Mouse (Mus musculus): ENCODE results near the gene A730061H03Rik. TPM values are rescaled to one million over a fixed set of nuclear protein-coding genes. Genes with fewer than 3 reads are reported as not detected.

A730061H03Rik gene
- 4.4 TPM for polyA plus RNA-seq (2017; shearing (Covaris generic))

DNA sequence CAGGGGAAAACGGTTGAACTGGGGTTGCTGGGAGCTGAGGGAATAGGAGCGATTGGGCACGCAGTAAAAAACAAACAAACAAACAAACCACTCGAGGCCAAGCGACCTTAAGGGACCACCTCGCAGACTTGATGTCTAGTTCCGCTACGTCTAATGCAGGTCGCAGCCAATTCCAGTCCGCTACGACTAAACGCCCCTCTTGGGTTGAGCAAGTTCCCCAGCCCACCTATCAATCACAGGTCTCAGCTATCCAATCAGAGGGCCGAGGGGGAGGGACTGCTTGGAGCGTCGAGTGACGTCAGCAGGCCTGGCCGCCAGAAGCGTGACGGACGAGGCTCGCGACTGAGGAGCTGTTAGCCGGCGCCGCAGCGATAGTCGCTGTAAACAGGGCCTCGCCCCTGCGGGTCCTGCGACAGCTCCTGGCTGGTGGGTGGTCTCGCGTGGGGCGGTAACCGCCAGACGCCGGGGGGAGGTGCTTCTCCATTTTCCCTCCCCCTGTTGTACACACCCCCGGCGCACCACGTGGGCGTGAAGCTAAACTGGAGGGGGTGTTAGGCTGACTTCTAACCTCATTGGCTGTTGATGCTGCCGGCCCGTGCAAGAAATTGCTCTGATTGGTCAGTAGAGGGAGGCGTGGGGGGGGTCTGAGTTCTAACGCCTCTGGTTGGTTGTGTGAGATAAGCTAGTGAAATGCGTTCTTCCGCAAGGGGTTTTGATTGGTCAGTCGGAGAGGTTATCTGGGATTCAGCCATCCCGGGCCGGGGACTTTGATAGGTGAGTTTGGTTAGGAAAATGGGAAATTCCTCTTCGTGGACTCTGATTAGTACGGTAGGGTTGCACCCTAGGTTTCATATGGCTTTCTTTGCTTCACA, at the start of gene A730061H03Rik:
TSS of gene A730061H03Rik (minus strand) at position 205 of the 872 bp plus-strand sequence.

DNA sequence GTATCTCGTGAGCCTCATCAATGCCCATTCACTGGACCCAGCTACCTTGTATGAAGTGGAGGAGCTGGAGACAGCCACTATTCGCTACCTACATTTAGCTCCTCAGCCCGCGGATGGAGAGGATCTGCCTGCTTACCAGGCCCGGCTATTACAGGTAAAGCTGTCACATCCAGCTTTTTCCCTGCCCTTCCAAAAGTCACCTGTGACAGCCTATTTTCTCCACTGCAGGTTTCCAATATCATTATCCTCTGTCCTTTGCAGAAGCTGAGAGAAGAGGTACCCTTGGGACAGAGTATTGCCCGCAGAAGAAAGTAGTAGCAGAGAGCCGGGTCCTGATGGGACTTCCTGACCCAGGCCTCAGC, 43.0 kb upstream of the A730061H03Rik start, which contains the start of gene Irf9:
TSS of gene Irf9 (plus strand) at position 301 of the 362 bp plus-strand sequence.

DNA sequence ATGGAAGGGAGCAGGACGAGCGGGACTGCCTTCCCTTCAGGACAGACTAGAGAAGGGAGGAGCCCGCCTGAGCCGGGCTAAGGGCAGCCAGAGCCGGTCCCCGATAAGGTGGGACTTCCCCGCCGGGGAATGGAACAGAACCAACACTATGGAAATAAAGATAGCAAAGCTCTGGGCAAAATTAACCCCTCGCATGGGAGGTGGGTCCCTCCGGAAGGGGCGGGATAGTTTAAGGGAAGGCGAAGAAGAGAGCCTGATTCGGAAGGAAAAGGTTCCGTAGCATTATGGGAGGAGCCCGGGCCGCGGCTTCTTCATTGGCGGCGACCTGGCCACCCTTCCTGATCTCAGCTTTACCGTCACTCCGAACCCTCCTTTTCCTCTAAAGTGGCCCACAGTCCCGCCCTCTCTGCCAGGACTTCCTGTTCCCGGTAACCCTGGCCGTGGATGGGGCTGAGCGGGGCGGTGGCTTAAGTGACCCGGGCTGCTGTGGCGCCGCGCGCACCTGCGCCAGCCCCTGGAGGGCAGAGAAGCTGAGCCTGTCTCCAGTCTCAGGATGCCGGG, 31.2 kb upstream of the A730061H03Rik start, which contains the start of gene Rnf31:
TSS of gene Rnf31 (plus strand) at position 378 of the 561 bp plus-strand sequence.

DNA sequence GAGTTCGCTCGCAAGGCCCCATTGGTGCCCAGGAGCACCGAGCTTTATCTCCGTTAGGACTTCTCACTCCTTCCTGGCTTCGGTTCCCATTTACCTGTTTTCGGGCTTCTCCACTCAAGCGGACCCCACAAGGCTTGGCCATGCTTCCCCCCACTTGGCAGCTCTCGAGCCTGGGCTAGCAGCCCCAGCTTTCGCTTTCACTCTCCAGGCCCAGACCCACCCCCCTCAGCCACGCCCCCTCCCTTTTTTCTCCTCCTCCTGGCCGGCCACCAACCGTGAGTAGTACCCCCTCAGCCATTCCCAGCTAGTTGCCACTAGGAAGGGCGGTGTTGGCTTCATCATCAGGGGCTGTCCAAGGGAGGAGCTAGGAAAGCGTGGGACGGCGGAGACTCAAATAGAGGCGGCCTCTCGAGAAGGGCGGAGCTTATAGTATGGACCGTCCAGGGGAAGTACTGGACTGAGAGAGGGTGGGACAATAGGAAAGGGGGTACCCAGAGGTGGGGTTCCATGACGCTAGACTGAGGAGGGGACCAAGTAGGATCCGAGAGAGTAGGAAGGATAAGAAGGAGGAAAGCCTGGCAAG, 30.6 kb upstream of the A730061H03Rik start, which contains the start of gene Psme2:
TSS of gene Psme2 (minus strand) at position 366 of the 583 bp plus-strand sequence.

DNA sequence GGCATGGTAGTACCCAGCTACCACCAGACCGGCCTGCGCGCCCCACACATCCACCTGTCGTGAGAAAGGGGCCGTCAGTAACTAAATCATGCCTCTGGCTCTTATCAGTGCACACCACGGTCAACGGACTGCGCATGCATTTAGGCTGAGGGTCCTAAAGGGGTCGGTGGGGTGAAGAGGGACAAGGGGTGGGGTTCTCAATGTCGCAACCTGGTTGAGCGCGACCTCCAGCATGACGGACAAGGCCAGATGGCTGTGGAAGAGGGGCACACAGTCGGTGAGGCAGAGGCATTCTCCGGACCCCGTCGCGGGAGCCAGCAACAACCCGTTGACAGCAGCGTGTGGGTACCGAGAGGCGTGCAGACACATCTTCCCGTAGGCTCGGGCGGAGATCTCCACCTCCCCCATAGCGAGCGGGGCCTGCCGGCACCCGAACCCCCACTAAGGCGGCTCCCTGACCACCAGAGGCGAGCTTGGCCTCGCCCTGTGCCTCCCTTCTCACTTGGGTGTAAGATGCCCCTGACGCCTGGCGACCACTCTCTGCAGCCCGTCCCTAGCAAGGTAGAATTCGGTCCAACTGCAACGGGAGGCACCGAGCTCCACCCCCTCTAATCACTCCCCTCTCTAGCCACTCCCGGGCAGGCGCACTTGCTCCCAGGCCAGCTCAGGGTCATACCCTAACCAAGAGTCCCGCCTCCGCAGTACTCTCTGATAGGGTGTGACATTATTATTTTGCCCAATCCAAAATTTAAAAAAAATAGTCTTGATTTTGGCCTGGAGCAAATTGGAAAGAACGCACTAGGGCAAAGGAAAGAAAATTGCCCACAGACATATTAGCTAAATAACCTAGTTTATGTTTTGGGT, 24.7 kb upstream of the A730061H03Rik start, which contains the start of gene Emc9:
TSS of gene Emc9 (minus strand) at position 601 of the 864 bp plus-strand sequence.

DNA sequence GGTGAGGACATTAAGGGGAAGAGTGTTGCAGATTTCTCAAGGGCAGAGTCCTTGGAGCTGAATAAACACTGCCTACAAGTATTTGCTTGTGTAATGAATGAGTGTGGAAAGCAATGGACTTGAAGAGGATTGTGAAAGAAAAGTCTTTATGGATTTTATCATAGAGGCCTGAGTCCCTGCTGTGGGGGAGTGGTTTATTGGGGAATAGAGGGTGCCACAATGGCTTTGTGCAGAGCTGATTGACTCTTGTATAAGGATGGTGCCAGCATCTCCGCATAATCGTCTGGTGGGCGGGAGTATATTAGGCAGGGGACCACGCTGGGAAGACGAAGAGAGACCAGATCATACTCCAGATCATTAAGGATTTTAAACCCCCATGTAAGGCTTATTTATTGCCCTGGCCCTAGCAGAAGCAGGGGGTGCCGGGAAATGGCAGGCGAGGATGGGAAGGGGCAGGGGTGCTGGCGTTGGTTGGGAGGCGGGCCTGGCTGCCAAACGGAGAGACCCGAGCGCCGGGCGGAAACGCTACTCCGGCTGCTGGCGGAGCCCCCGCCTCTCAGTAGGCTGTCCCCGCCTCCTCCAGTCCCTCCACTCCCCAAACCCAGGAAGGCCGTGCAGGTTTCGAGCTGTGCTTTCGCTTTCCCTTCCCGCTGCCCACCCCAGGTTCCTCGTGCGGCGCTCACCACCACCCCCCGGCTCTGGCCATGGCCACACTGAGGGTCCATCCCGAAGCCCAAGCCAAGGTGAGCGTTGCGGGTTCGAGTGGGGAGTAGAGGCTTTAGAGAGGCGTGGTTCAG, 17.9 kb upstream of the A730061H03Rik start, which contains the start of gene Psme1:
TSS of gene Psme1 (plus strand) at position 253 of the 797 bp plus-strand sequence.

DNA sequence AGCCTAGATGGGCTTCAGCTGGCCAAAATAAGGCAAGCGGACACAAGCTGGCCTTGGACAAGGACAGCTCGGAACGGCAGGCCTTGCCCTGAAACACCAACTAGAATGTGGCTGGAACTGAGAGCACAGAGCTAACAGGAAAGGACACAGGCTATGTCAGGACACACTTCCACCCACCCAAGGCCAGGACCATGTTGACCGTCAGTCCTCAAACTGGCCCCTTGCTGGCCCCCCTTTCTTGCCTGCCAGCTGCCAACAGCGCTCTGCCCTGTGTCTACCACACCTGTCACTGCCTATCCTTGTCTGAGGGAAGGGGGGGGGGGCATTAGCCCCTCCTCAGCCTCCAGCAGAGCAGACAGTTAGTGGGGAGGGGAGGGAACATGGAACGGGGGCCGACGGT, 15.1 kb upstream of the A730061H03Rik start, which contains the start of gene Fitm1:
TSS of gene Fitm1 (plus strand) at position 316 of the 400 bp plus-strand sequence.

DNA sequence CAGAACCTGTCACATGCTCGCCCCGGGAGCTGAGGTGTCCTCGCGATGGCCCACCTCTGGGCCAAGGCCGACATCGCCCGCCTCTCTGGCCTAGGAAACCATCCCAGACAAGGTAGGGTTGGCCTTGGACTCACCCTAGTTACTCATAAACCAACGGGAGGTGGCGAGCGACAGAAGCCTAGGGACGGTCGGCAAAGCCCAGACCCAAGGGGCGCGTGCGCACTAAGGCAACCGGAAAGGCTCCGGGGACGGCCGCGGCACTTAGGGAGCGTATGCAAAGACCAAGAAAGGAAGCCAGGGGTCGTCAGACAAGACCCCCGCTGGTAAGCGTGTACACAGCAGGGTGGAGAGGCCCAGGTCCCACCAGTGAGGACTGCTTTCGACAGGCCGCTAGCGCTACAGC, 406 bp downstream of the A730061H03Rik start, which contains the start of gene Dcaf11:
TSS of gene Dcaf11 (plus strand) at position 208 of the 403 bp plus-strand sequence.

DNA sequence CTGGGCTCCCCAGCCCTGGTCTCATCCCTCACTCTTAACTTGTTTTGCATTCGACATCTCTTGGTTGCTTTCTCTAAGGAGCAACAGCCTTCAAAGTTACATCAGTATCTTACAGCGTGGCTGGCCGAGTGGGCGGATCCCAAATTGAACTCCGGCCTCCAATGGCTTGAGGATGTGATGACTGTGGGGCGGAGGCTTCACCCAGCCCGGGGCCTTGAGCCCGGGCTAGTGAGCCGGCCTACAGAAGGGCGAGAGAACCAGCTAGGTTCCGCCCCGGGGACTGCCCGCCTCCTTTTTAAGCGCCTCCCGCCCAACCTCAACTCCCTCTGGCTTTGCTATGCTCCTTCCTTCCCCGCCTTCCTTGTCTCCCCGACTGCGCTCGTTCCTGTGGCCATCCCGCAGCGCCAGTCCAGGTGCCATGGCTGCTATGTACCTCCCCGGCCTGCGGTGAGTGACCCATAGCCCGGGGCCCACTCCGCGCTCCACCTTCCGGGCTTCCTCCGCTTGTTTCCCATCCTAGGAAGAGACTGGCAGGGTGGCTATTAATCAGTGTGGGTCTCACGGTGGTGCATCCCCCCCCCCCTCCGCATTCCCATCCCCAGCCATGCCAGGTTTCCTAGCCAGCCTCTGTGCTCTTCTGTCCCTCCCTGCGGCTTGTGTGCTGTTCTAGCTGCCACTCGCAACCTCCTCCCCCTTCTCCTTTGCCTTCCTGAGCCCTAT, 20.0 kb downstream of the A730061H03Rik start, which contains the start of gene Pck2:
TSS of gene Pck2 (plus strand) at position 200 of the 720 bp plus-strand sequence.

DNA sequence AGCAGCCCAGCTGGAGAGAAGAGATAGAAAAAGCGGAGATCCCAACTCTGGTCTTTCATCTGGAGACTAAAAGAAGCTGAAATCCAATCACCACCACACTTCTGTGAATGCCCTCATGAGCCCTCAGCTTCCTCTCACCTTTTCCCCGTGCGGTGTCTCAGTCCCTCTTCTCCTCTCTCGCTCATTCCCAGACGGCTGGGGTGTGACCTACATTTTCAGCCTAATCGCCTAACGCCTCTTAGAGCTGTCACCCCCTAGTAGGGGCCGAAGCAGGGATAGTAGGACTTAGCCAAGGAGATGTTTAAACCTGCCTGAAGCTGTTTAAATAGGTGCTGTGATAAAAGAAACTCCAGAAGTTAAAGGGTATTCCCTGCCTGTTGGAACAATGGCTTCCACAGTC, 35.4 kb downstream of the A730061H03Rik start, which contains the start of gene Nrl:
TSS of gene Nrl (minus strand) at position 197 of the 400 bp plus-strand sequence.

DNA sequence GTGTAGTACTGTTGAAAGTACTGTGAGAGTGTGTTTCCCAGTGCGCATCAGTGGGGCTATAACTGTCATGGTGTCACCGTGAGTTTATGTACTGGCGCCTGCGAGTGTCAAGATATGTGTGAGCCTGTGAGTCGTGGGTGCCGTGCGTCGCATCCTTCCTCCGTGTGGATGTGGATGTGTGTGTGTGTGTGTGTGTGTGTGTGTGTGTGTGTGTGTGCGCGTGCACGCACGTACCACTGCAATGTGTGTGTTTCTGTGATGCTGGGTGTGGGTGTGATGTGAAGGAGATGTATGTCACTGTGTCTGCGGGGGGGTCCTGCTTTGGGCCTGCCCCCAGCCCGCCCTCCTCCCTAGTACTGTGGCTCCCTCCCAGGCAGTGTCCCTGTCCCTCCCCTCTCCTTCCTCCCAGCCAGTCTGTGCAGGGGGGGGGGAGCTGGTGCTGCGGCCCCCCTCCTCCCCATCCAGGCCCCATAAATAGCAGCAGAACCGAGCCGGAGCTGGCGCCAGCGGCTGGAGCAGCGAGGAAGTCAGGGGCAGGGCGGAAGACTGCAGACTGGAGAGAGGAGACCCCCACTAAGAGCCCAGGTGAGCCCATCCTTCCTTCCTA, 50.0 kb downstream of the A730061H03Rik start, which contains the start of gene Cpne6:
TSS of gene Cpne6 (plus strand) at position 321 of the 607 bp plus-strand sequence.

Other genes with a start within 250 kb of the A730061H03Rik start
- 37.4 TPM for gene Dhrs4, start 81.6 kb downstream of the A730061H03Rik start, polyA plus RNA-seq (2017; shearing (Covaris generic))
- gene Carmil3, start 69.8 kb downstream of the A730061H03Rik start, polyA plus RNA-seq (2017; shearing (Covaris generic)): 0.60 TPM
- gene Cpne6, start 50.0 kb downstream of the A730061H03Rik start, polyA plus RNA-seq (2017; shearing (Covaris generic)): 0.05 TPM
- gene Nrl, start 35.4 kb downstream of the A730061H03Rik start, polyA plus RNA-seq (2017; shearing (Covaris generic)): 0.08 TPM
- 30.9 TPM for gene Pck2, start 20.1 kb downstream of the A730061H03Rik start, polyA plus RNA-seq (2017; shearing (Covaris generic))
- gene Dcaf11, start 400 bp downstream of the A730061H03Rik start, polyA plus RNA-seq (2017; shearing (Covaris generic)): 139 TPM
- gene Fitm1, start 15.2 kb upstream of the A730061H03Rik start, polyA plus RNA-seq (2017; shearing (Covaris generic)): not detected
- gene Psme1, start 17.7 kb upstream of the A730061H03Rik start, polyA plus RNA-seq (2017; shearing (Covaris generic)): 1,061 TPM
- 41.4 TPM for gene Emc9, start 24.9 kb upstream of the A730061H03Rik start, polyA plus RNA-seq (2017; shearing (Covaris generic))
- 694 TPM for gene Psme2, start 30.7 kb upstream of the A730061H03Rik start, polyA plus RNA-seq (2017; shearing (Covaris generic))
- 64.2 TPM for gene Rnf31, start 31.3 kb upstream of the A730061H03Rik start, polyA plus RNA-seq (2017; shearing (Covaris generic))
- 196 TPM for gene Irf9, start 43.2 kb upstream of the A730061H03Rik start, polyA plus RNA-seq (2017; shearing (Covaris generic))
- gene Rec8, start 57.6 kb upstream of the A730061H03Rik start, polyA plus RNA-seq (2017; shearing (Covaris generic)): 9.6 TPM
- 70.3 TPM for gene Ipo4, start 75.6 kb upstream of the A730061H03Rik start, polyA plus RNA-seq (2017; shearing (Covaris generic))
- gene Gm49378, start 77.5 kb upstream of the A730061H03Rik start, polyA plus RNA-seq (2017; shearing (Covaris generic)): 1.3 TPM
- gene Tm9sf1, start 83.4 kb upstream of the A730061H03Rik start, polyA plus RNA-seq (2017; shearing (Covaris generic)): 83.6 TPM
- gene Tssk4, start 89.8 kb upstream of the A730061H03Rik start, polyA plus RNA-seq (2017; shearing (Covaris generic)): 2.1 TPM
- gene Mdp1, start 100.1 kb upstream of the A730061H03Rik start, polyA plus RNA-seq (2017; shearing (Covaris generic)): 111 TPM
- 50.7 TPM for gene Gmpr2, start 111.5 kb upstream of the A730061H03Rik start, polyA plus RNA-seq (2017; shearing (Covaris generic))
- gene Nedd8, start 111.7 kb upstream of the A730061H03Rik start, polyA plus RNA-seq (2017; shearing (Covaris generic)): 388 TPM
- 69.1 TPM for gene Tinf2, start 121.4 kb upstream of the A730061H03Rik start, polyA plus RNA-seq (2017; shearing (Covaris generic))
- 0.47 TPM for gene Tgm1, start 153.5 kb upstream of the A730061H03Rik start, polyA plus RNA-seq (2017; shearing (Covaris generic))
- gene Rabggta, start 161.9 kb upstream of the A730061H03Rik start, polyA plus RNA-seq (2017; shearing (Covaris generic)): 75.9 TPM
- gene Dhrs1, start 185.3 kb upstream of the A730061H03Rik start, polyA plus RNA-seq (2017; shearing (Covaris generic)): 36.0 TPM
- gene Nop9, start 185.3 kb upstream of the A730061H03Rik start, polyA plus RNA-seq (2017; shearing (Covaris generic)): 51.0 TPM
- not detected for gene Cideb, start 198.1 kb upstream of the A730061H03Rik start, polyA plus RNA-seq (2017; shearing (Covaris generic))
- gene Ltb4r2, start 201.0 kb upstream of the A730061H03Rik start, polyA plus RNA-seq (2017; shearing (Covaris generic)): 0.07 TPM
- 1.9 TPM for gene Ltb4r1, start 205.6 kb upstream of the A730061H03Rik start, polyA plus RNA-seq (2017; shearing (Covaris generic))
- gene Adcy4, start 223.7 kb upstream of the A730061H03Rik start, polyA plus RNA-seq (2017; shearing (Covaris generic)): 0.32 TPM
- 67.6 TPM for gene Ripk3, start 228.5 kb upstream of the A730061H03Rik start, polyA plus RNA-seq (2017; shearing (Covaris generic))

All from CD4-positive, CD25-positive, alpha-beta regulatory T cell (primary cell).